Mouse (Mus musculus) thymus, adult 2 months (tissue): ENCODE measurements around the gene Mdh1. TPM values are rescaled to one million over a fixed set of nuclear protein-coding genes. Genes with fewer than 3 reads are reported as not detected.

Source experiments
- DNase-seq: peaks from one replicate; pipeline ENCODE4 v3.0.0; 2021
- H3K27ac ChIP-seq: fragments of 200-500 bp; 2 replicates; pipeline ENCODE4 v1.5.1; 2012; ENCODE audit warnings: low read length, control low read depth; ENCODE audit not compliant: control insufficient read depth, insufficient read depth
- H3K27me3 ChIP-seq: fragments of 200-500 bp; 2 replicates; pipeline ENCODE4 v1.6.1; 2012; ENCODE audit warnings: mild to moderate bottlenecking, low read length, moderate library complexity, mixed read lengths; ENCODE audit not compliant: control insufficient read depth, insufficient read depth
- H3K36me3 ChIP-seq: fragments of 200-500 bp; 2 replicates; pipeline ENCODE4 v1.6.1; 2012; ENCODE audit warnings: mild to moderate bottlenecking, low read length, moderate library complexity; ENCODE audit not compliant: control insufficient read depth, insufficient read depth
- H3K4me1 ChIP-seq: fragments of 200-500 bp; replicated peaks from 2 replicates; pipeline ENCODE4 v1.6.1; 2012; ENCODE audit warnings: low read length; ENCODE audit not compliant: control insufficient read depth, insufficient read depth
- H3K4me3 ChIP-seq: fragments of 200-500 bp; 2 replicates; pipeline ENCODE4 v1.5.1; 2012; ENCODE audit warnings: mild to moderate bottlenecking, low read length, control low read depth, moderate library complexity; ENCODE audit not compliant: control insufficient read depth, insufficient read depth
- CTCF ChIP-seq: fragments of 200-500 bp; IDR thresholded peaks from 2 replicates; pipeline ENCODE4 v1.5.1; 2012; ENCODE audit warnings: mild to moderate bottlenecking, control low read depth, low read length, moderate library complexity, borderline replicate concordance; ENCODE audit not compliant: control insufficient read depth, poor library complexity, insufficient read depth; ENCODE audit errors: extremely low read depth
- POLR2A ChIP-seq: fragments of 200-500 bp; IDR thresholded peaks from 2 replicates; pipeline ENCODE4 v1.6.1; 2012; ENCODE audit warnings: mild to moderate bottlenecking, low read length, control low read depth, moderate library complexity; ENCODE audit not compliant: control insufficient read depth, poor library complexity, insufficient read depth; ENCODE audit errors: extremely low read depth
- WGBS: fragments of 180-500 bp; shearing (Covaris S2); methylation state at CpG from one replicate; pipeline ENCODE4 v1.1.7; 2018; 5-methylcytosine and 5-hydroxymethylcytosine counted together
- polyA plus RNA-seq: library from polyadenylated mRNA; depleted of rRNA; stranded (reverse); fragments of >200 nt; gene quantifications from 2 replicates; pipeline ENCODE4 v1.2.3, GENCODE M21; 2012

The Mdh1 gene
- polyA plus RNA-seq, 1 experiment: 191 TPM

DNA sequence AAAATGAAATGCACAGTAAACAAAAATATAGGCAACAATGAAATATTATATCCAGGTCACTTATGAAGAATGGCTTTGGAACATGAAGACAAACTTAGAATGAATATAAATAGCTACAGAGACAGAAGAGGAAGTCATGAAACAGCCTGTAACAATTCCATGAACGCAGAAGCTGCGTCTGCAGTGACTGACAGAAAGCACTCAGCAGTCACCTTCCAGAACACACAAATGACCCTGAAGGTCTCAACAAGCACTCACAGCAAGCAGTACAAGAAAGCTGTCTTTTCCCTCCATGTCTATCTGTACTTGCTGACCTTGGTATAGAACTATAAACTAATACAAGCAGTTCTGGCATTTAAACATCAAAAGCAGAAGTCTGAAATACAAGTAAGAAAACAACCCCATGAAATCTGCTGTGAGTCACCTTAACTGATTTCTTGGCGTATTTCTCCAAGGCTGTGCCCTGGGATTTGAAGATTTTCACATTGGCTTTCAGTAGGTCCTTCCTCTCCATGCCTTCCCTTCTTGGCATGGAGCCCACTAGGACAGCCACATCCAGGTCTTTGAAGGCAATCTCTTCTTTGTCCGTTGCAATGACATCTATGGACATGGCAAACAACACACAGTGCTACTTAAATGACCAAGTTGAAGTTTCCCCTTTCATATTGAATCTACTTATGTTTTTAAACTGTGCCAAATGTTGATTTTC is 8.4 kb downstream of the Mdh1 start:
- TF ChIP-seq CTCF (no peak), POLR2A (no peak)
- WGBS: 86% methylated on average over 4 of the region's 4 CpGs
- no peak overlapping the region for H3K4me3 ChIP-seq
- no peak overlapping the region for H3K27ac ChIP-seq
- DNase-seq: no peak
- H3K27me3 ChIP-seq: no peaks in the 10 kb centered on the region
- H3K36me3 ChIP-seq: peaks cover 58% of the 10 kb centered on the region
- no peaks in the 10 kb centered on the region for H3K4me1 ChIP-seq

DNA sequence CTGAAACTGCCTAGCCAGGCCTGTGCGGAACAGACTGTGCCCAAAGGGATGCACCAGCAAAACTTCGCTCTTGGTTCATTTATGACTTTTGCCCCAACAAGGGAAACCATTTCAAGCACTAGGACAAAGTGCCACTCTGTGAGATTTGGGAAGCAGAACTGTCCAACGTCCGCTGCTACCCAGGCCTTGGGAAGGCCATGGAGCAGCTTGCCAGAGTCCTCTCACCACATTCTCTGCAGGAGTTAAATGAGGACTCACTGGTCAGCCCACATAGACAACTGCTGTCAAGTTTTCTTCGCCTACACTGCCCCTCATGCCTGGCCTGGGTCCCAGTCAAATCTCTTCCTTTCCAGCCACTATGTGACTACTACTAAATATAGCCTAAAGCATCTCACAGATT is 10.8 kb downstream of the Mdh1 start:
- Histone ChIP-seq H3K36me3 (peaks cover 70% of the 10 kb centered on the region), H3K4me3 (no peak overlapping the region), H3K27ac (no peak overlapping the region), H3K27me3 (no peaks in the 10 kb centered on the region), H3K4me1 (no peaks in the 10 kb centered on the region)
- no peak for DNase-seq
- TF ChIP-seq CTCF (no peak), POLR2A (no peak)
- whole genome bisulfite sequencing: 98% methylated on average over 5 of the region's 5 CpGs

DNA sequence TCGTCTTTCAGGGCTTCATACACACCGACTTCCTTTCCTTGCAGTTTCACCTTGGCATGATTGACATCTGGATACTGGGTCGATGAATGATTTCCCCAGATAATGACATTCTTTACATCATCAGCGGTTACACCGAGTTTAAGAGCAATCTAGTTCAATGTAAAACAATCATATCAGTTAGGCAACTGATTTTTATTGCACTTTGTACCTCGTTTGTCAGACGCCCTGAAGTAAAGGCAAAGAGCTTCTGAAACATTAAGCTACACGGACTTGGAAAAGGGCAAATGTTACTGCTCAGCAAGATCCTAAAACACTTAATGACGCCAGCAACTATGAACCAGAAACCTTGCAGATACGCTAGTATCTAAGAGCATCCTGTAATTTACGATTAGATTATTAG is 12.4 kb downstream of the Mdh1 start:
- Histone ChIP-seq H3K27ac (no peak overlapping the region), H3K4me1 (no peaks in the 10 kb centered on the region), H3K4me3 (no peak overlapping the region), H3K36me3 (peaks cover 68% of the 10 kb centered on the region), H3K27me3 (no peaks in the 10 kb centered on the region)
- 94% methylated on average over 11 of the region's 11 CpGs for WGBS
- no peak for DNase-seq
- TF ChIP-seq CTCF (no peak), POLR2A (no peak)

DNA sequence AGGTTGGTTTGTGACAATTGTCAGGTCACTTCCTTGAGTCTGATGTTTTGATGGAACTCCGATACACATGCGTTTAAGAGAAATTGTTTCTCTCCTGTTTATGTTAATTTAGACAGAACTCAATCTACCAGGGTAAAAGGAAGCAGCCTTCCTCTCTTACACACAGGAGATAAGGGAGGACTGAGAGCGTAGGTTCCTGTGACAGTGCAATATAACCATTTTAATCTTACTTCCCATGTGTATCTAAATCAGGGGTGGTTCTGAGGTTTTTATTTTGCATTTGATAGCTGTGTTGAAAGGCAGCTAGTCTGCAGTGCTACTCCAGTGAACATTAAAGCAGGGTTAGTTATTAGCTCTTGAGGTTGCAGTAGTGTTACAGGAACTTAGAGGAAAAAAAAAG is 20.1 kb downstream of the Mdh1 start:
- TF ChIP-seq POLR2A (no peak), CTCF (no peak)
- 31% methylated on average over 3 of the region's 3 CpGs for WGBS
- no peak overlapping the region for H3K4me3 ChIP-seq
- H3K36me3 ChIP-seq: peaks cover 4% of the 10 kb centered on the region; the same call in 1 of the 2 replicates
- H3K27ac ChIP-seq: no peak overlapping the region
- H3K4me1 ChIP-seq: no peaks in the 10 kb centered on the region
- no peak for DNase-seq
- H3K27me3 ChIP-seq: no peaks in the 10 kb centered on the region

DNA sequence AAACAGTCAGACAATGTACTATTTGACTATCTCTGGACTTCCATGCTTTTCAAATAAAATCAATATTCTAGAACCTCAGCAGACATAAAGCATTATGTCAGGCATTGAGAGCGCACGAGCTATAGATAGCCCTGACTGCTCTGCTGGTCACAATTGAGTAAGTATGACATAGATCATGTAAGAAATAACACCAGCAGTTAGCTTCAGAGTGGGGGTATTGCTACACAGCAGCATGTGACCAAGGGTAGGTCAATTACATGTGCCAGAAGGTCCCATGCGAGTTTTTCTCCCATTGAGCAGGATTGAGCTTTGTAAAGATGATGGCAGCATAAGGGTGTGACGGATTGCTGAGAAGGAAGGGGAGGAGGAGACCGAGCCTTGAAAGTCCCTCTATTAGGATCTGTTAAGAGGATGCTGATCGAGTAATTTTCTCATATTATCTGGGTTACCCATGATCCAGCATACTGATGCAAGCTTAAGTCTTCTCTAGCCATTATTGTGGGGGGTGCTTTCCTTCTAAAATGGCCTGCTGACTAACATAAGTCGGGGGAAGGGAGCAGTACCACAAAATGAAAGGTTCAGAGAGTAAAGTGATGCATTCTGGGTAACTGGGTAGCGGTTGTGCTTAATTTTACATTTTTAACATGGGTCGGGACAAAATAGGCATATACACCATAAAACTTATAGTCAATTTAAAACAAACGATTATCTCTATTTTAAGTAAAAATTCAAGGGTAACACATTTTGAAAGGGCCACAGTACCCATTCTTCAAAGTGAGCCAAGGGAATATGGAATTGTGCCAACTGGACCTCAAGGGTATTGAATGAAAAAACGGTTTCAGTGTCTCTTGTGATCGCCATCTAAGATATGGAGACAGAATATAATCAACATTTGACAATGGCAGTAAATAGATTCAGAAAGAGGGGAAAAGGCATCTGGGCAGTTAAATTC is 21.7 kb downstream of the Mdh1 start:
- 92% methylated on average over 12 of the region's 12 CpGs for WGBS
- TF ChIP-seq POLR2A: no peak
- TF ChIP-seq CTCF: no peak

DNA sequence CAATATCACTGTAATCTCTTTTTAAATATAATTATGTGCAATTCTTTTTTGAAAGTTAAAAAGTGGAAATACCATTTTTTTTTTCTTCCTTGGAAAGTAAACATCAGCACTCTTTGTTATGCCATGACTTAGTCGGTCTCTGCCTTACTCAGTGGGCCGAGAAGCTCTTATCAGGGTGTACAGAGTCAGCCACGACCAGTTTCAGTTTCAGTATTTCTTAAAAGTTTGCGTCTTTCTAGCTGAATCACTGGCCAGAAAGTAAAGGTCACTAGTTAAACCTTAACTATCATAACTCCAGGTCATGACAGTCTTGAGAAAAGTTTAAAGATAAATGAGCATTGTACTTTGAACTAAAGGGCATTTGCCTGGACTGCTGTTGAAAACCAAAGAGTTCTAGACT is 22.4 kb downstream of the Mdh1 start:
- H3K4me1 ChIP-seq: no peaks in the 10 kb centered on the region
- H3K4me3 ChIP-seq: no peak overlapping the region
- H3K36me3 ChIP-seq: no peaks in the 10 kb centered on the region
- no peak for DNase-seq
- no peaks in the 10 kb centered on the region for H3K27me3 ChIP-seq
- TF ChIP-seq POLR2A (no peak), CTCF (no peak)
- no peak overlapping the region for H3K27ac ChIP-seq
- WGBS: 12% methylated on average over 4 of the region's 4 CpGs

More for the DNA sequence above, 21.7 kb downstream of the Mdh1 start:
- H3K36me3 ChIP-seq: no peaks in the 10 kb centered on the region
- no peaks in the 10 kb centered on the region for H3K27me3 ChIP-seq
- H3K4me1 ChIP-seq: no peaks in the 10 kb centered on the region
- no peak overlapping the region for H3K27ac ChIP-seq
- DNase-seq: no peak
- no peak overlapping the region for H3K4me3 ChIP-seq

DNA sequence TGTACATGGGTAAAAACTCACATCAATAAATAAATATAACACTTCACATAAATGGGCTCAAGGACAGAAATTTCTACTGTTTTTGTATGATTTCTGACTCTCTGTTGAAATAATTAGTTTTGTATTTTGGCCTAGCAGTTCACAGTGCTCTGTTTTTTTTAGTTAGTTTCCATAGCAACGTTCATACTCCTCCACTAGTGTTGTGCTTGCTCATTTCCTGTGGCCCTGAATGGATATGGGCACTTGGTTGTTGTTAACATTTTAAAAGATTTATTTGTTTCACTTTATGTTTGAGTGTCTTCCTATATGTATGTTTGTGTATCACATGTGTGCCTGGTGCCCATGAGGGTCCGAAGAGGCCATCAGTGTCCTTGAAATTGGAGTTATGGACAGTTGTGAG is 23.1 kb downstream of the Mdh1 start:
- Histone ChIP-seq H3K27ac (no peak overlapping the region), H3K4me1 (no peaks in the 10 kb centered on the region), H3K27me3 (no peaks in the 10 kb centered on the region), H3K4me3 (no peak overlapping the region), H3K36me3 (no peaks in the 10 kb centered on the region)
- no peak for DNase-seq
- 60% methylated on average over 2 of the region's 2 CpGs for WGBS
- TF ChIP-seq POLR2A (no peak), CTCF (no peak)
